Mouse (Mus musculus) cerebellum, adult 2 months (tissue): Measurements from ENCODE around the gene Prdm11.

Experiments
- CTCF ChIP-seq: fragments of 200-500 bp; IDR thresholded peaks from 2 replicates; pipeline ENCODE4 v1.5.1; 2011; ENCODE audit warnings: low read depth, mild to moderate bottlenecking, control low read depth, low read length, moderate library complexity, borderline replicate concordance; ENCODE audit not compliant: insufficient read depth
- POLR2A ChIP-seq: fragments of 200-500 bp; IDR thresholded peaks from 2 replicates; pipeline ENCODE4 v1.6.1; 2011; ENCODE audit warnings: low read length, control low read depth, borderline replicate concordance; ENCODE audit not compliant: insufficient read depth

DNA sequence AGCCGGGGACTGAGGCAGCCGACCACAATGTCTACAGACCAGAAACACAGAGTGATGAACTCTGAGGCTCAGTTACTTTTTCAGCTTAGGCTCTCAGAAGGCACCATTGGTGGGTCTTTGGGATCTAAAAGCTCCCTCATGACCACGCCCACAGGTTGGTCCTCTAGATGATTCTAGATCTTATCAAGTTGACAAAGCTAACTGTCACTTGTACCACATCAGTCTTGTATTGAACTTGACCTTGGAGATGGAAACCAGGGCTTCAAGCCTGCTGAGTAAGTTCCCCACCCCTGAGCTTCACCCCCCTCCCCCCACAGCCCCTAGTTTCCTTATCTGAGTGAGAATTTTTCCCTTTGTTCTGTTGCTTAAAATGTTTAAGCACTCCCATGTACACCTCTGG, 101.6 kb downstream of the Prdm11 start:
- no peak for TF ChIP-seq POLR2A
- TF ChIP-seq CTCF = no peak
